Mouse (Mus musculus): ENCODE data around the gene Tcf12. TPM values are rescaled to one million over a fixed set of nuclear protein-coding genes. Genes with fewer than 3 reads are reported as not detected.

The Tcf12 gene
- total RNA-seq, 2 experiments from 2014 or later, result 29.6 to 32.0 TPM

DNA sequence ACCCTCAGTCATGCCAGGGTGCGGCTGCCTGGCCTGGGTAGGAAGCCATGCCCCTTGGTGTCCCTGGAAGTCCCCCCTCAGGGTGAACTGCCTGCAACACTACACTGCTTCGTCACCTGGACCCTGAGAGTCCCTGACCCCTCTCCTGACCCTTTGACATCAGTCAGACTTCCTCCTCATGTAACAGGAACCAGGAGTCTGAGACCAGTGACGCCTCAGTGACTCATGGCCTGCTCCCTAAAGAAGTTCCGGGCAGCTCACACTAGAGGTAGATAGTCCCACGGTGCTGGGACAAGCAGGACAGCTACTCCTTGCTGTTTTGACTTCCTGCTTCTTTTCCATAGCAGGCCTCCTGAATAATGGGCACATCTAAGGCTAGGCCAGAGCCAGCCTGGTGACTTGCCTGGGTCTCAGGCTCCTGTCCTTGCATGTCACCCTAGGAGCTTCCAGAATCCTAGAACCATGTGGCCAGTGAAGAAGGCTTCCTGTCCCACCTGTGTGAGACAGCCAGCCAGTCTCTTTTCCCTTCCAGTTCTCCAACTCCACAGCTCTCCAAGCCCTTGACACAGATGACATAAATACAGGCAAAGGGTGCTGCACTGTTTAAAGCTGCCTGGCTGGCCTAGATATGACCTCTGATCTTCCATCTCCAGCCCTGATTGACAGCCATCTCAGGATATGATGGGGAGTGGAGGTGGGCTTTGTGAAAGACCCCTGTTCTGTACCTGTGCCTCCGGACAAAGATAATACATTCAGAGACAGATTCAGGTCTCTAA is 305.8 kb downstream of the Tcf12 start:
- DNase-seq, result no peak

- DNase-seq, result no peak
Observed at GRCm38 (mm10) chr9:71804116-71804515, 307.6 kb downstream of the Tcf12 start.

DNA sequence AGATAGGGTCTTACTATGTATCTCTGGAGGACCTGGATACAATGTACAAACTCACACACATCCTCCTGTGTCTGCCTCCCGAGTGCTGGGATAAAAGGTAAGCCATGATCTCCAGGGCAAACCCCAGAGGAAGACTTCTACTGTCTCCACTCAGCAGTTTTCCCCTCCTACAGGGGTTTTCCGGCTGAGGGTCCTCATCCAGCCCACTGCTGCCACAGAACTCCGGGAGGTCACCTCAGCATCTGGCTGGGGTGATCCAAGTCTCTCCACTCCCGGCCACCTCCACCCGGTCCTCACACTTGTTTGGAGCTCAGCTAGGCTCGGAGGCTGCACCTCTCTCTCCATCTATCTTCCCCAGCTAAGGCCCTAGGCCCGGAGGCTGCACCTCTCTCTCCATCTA is 308.4 kb downstream of the Tcf12 start:
- no peak for DNase-seq

DNA sequence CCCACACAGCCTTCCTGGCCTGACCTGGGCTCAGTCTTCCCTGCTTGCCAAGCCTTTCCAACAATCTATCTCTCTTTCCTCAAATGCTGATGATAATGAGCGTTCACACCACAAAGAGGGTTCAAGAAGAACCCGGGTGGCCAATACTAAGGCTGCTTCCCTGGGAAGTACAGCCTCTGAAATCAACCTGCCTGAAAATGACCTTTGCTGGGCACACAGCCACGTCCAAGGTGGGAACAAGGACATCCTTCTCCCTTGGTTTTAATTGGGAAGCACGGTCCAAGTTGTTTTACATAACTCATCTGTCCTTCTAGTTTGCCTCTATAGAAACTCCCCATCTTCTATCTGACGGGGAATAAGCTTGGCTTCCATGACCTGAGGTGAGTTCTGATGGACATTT is 312.1 kb downstream of the Tcf12 start:
- no peak for DNase-seq

- no peak for DNase-seq
Observed at GRCm38 (mm10) chr9:71798176-71798575, 313.5 kb downstream of the Tcf12 start.

Small RNA genes lying within 50 kb of the gene (microRNA-seq; reads per million reads assigned to microRNA genes)
- 0 reads per million in 2 experiments for gene Gm27450

Other genes with a start within 250 kb of the Tcf12 start
- gene Zfp280d, start 163.0 kb upstream of the Tcf12 start, total RNA-seq (2021), result 10 to 100 TPM; 15.4 to 16.3 TPM

All from heart, adult 18-20 months (tissue).